Mouse (Mus musculus) hindbrain, embryonic 13.5 days (tissue): ENCODE measurements at regions not wholly inside any gene's neighbourhood (a gene's known extent, or its start where the extent isn't known, plus 50 kb on each side); places are given as distances from the start of the nearest gene placed in this dataset.

Source experiments
- ATAC-seq: fragments of 200-750 bp; cut with Nextera tagmentation; 2 replicates; pipeline ENCODE4 v1.8.0; 2017; ENCODE audit warnings: moderate TSS enrichment; ENCODE audit not compliant: low FRiP score
- H3K27ac ChIP-seq: fragments of 300-500 bp; sonication (generic); 2 replicates; pipeline ENCODE4 v1.5.1; 2015; ENCODE audit warnings: inconsistent platforms, mild to moderate bottlenecking, moderate library complexity
- H3K27me3 ChIP-seq: fragments of 300-500 bp; sonication (generic); 2 replicates; pipeline ENCODE4 v1.6.1; 2015; ENCODE audit warnings: mild to moderate bottlenecking, inconsistent platforms
- H3K36me3 ChIP-seq: fragments of 300-500 bp; sonication (generic); 2 replicates; pipeline ENCODE4 v1.6.1; 2015; ENCODE audit warnings: mild to moderate bottlenecking, inconsistent platforms
- H3K4me1 ChIP-seq: fragments of 300-500 bp; sonication (generic); replicated peaks from 2 replicates; pipeline ENCODE4 v1.6.1; 2015; ENCODE audit warnings: inconsistent platforms
- H3K4me2 ChIP-seq: fragments of 300-500 bp; sonication (generic); 2 replicates; pipeline ENCODE4 v1.6.1; 2015; ENCODE audit warnings: inconsistent platforms, mild to moderate bottlenecking, moderate library complexity
- H3K4me3 ChIP-seq: fragments of 300-500 bp; sonication (generic); 2 replicates; pipeline ENCODE4 v1.5.1; 2015; ENCODE audit warnings: mild to moderate bottlenecking, inconsistent platforms
- H3K9ac ChIP-seq: fragments of 300-500 bp; sonication (generic); 2 replicates; pipeline ENCODE4 v1.6.1; 2015; ENCODE audit warnings: mild to moderate bottlenecking, inconsistent platforms
- H3K9me3 ChIP-seq: fragments of 300-500 bp; sonication (generic); 2 replicates; pipeline ENCODE4 v1.6.1; 2016; ENCODE audit warnings: inconsistent platforms
- WGBS: fragments of 180-500 bp; shearing (Covaris S2); methylation state at CpG from one replicate; pipeline ENCODE4 v1.1.7; 2015; 5-methylcytosine and 5-hydroxymethylcytosine counted together
- microRNA counts: library from miRNA; unstranded; fragments of <30 nt; microRNA quantifications from one replicate; lab custom pipeline; 2016
- microRNA-seq: library from miRNA; unstranded; fragments of <30 nt; microRNA quantifications from one replicate; pipeline ENCODE4, GENCODE M21; 2016

DNA sequence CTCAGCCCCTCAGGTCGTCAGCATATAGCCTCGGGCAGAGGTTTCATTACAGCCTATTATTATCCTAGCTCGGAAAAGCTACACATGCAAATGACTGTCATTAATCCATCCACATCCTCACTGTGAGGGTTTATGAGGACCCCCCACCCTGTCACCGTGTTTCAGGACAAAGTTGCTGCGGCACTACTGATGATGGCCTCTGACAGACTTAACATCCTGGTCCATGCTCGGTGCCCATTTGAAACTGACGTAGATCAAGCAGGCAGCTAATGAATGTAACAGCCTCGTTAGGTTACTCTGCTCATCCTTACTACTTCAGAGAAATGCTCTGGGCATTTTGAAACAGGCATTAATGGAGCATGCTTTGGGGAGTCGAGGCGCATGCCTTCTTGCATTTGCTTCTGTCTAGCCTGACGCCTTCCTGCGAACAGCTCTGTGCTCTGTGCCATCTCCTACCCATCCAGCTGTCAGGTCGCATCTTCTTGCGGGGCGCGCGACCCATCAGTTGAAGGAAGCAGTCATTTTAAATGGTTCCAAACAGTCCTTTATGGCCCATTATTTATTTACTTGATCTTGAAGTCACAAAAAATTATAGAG is 82.3 kb upstream of the Nr5a2 start:
- no peaks in the 10 kb centered on the region for H3K36me3 ChIP-seq
- no peaks in the 10 kb centered on the region for H3K9me3 ChIP-seq
- no peaks in the 10 kb centered on the region for H3K27me3 ChIP-seq
- H3K27ac ChIP-seq, result no peak overlapping the region
- no peak overlapping the region for H3K4me2 ChIP-seq
- H3K9ac ChIP-seq, result no peak overlapping the region
- no peak overlapping the region for H3K4me3 ChIP-seq
- 76% methylated on average over 17 of the region's 17 CpGs for WGBS
- ATAC-seq, result no peak
- no peaks in the 10 kb centered on the region for H3K4me1 ChIP-seq

DNA sequence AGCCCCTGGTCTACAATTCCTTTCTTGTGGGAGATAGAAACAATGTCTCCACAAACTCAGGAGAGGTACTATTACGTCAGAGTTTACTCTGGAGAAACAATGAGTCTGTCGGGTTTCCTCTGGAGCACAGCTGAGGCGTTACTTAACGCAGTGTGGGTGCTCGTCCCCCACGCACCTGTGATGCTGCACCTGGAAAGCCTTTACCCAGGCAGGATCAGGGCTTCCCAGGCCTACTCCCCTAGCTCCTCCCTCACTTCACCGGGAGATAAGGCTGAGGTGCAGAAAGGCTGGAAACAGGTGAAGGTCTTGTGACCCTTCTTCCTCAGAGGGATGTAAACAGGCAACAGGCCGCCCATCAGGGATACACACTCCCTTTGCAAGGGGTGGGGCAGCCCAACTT is 80.7 kb upstream of the Nr5a2 start:
- Histone ChIP-seq H3K27ac (no peak overlapping the region), H3K9ac (no peak overlapping the region), H3K4me3 (no peak overlapping the region), H3K9me3 (no peaks in the 10 kb centered on the region), H3K4me2 (no peak overlapping the region), H3K27me3 (no peaks in the 10 kb centered on the region), H3K4me1 (no peaks in the 10 kb centered on the region), H3K36me3 (no peaks in the 10 kb centered on the region)
- no peak for ATAC-seq
- WGBS, result 71% methylated on average over 8 of the region's 8 CpGs

DNA sequence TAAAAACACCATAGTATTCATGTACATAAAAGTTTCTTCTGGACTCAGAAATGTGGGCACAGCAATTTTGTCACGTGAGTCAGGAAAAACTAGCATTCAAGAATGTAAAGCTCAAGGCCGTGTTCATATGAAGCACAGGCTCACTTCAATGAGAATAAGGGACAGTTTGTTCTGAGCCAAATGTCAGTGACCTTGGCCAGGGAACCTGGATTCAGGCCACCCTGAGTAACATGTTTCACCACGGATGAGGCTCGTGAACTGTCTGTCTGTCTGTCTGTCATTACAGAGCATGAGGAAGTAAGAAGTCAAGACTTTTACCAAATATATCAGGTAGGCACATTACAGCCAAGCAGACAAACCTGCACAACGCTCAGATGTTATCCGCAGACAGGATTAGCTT is 74.3 kb upstream of the Nr5a2 start:
- WGBS, result 90% methylated on average over 6 of the region's 6 CpGs
- no peak for ATAC-seq
- no peak overlapping the region for H3K9ac ChIP-seq

DNA sequence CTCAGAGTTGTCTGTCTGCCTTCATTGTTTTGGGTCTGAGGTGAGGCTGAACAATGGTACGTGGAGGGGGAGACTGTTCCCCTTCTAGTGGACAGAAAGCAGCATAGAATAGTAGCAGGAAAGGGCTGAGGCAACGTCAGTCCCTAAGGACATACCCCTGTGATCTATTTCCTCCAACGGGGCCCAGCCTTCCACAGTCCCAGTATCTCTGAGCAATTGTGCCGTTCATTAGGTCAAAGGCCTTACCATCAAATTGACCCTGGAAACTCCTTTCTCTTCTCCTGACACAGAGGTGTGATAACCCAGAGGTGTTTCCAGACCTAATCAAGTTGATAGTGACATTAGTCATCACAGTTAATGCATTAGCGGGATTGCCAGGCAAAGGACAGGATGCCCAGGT is 73.4 kb upstream of the Nr5a2 start:
- no peaks in the 10 kb centered on the region for H3K36me3 ChIP-seq
- no peak overlapping the region for H3K4me2 ChIP-seq
- no peak for ATAC-seq
- no peak overlapping the region for H3K27ac ChIP-seq
- no peaks in the 10 kb centered on the region; the same call in 1 of the 2 replicates for H3K9me3 ChIP-seq
- H3K4me3 ChIP-seq, result no peak overlapping the region
- H3K4me1 ChIP-seq, result no peaks in the 10 kb centered on the region
- no peak overlapping the region for H3K9ac ChIP-seq
- 80% methylated on average over 5 of the region's 5 CpGs for WGBS
- no peaks in the 10 kb centered on the region for H3K27me3 ChIP-seq

More for the DNA sequence above, 74.3 kb upstream of the Nr5a2 start:
- Histone ChIP-seq H3K9me3 (no peaks in the 10 kb centered on the region; the same call in 1 of the 2 replicates), H3K36me3 (no peaks in the 10 kb centered on the region), H3K27ac (no peak overlapping the region), H3K4me3 (no peak overlapping the region), H3K27me3 (no peaks in the 10 kb centered on the region), H3K4me1 (no peaks in the 10 kb centered on the region), H3K4me2 (no peak overlapping the region)

DNA sequence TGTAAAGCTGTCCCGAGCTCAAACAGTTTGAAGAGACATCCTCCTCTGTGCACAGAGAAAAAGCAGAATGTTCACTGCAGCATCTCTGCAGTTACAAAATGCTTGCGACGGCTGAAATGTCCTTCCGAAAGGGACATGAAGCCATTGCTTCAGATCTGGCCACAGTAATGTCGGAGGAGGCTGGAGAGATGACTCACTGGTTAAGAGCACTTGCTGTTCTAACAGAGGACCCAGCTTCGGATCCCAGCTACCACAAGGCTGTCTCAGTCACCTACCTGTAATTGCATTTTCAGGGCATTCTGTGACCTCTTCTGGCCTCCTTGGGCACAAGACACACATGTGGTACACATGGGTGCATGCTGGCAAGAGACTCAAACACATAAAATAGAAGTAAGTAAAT is 63.5 kb upstream of the Nr5a2 start:
- Histone ChIP-seq H3K36me3 (no peaks in the 10 kb centered on the region), H3K27me3 (no peaks in the 10 kb centered on the region), H3K9me3 (0 out of 2 replicates have a peak, but pooled peaks cover 4% of the 10 kb centered on the region), H3K4me3 (no peak overlapping the region), H3K9ac (no peak overlapping the region), H3K27ac (no peak overlapping the region), H3K4me1 (no peaks in the 10 kb centered on the region), H3K4me2 (no peak overlapping the region)
- WGBS, result 92% methylated on average over 6 of the region's 6 CpGs
- ATAC-seq, result no peak

DNA sequence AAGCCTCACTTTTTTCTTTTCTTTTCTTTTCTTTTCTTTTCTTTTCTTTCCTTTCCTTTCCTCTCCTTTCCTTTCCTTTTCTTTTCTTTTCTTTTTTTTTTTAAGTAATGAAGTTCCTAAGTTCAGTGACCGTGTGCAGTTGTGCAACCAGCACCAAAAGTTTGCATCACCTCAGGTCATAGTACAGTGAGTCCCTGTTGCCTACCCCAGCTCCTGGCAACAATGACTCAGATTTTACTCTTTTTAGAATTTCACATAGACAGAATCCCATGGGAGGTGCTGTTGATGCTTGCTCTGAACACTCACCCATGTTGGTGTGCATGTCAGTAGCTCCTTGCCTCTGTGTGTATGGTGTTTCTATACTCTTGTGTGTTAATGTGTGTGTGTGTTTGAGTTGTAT is 60.3 kb upstream of the Nr5a2 start:
- no peaks in the 10 kb centered on the region for H3K36me3 ChIP-seq
- no peaks in the 10 kb centered on the region for H3K27me3 ChIP-seq
- no peaks in the 10 kb centered on the region for H3K4me1 ChIP-seq
- 94% methylated on average over 1 of the region's 1 CpGs for WGBS
- no peak overlapping the region for H3K4me2 ChIP-seq
- no peak overlapping the region for H3K27ac ChIP-seq
- H3K9ac ChIP-seq, result no peak overlapping the region
- H3K9me3 ChIP-seq, result no peaks in the 10 kb centered on the region
- ATAC-seq, result no peak
- H3K4me3 ChIP-seq, result no peak overlapping the region

DNA sequence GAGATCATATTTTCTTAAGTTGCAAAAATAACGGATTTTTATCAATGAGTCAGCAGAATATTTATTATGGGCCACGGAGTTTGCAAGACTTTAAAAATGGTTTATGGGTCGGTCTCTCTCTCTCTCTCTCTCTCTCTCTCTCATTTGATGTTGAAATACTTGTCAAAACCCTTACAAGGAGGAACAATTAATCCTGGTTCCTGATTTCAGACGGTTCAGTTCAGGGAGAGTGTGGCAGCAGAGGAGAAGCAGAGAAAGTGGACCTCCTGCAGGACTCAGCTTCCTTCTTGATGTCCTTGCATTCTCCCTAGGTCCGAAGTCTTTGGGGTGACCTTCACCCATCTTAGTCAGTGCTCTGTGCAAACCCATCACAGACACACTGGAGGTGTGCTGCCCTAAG is 57.4 kb upstream of the Nr5a2 start:
- ATAC-seq, result no peak
- Histone ChIP-seq H3K9me3 (no peaks in the 10 kb centered on the region), H3K4me3 (no peak overlapping the region), H3K27ac (no peak overlapping the region), H3K27me3 (no peaks in the 10 kb centered on the region), H3K4me2 (no peak overlapping the region), H3K36me3 (no peaks in the 10 kb centered on the region), H3K4me1 (no peaks in the 10 kb centered on the region), H3K9ac (no peak overlapping the region)
- WGBS, result 89% methylated on average over 5 of the region's 5 CpGs

DNA sequence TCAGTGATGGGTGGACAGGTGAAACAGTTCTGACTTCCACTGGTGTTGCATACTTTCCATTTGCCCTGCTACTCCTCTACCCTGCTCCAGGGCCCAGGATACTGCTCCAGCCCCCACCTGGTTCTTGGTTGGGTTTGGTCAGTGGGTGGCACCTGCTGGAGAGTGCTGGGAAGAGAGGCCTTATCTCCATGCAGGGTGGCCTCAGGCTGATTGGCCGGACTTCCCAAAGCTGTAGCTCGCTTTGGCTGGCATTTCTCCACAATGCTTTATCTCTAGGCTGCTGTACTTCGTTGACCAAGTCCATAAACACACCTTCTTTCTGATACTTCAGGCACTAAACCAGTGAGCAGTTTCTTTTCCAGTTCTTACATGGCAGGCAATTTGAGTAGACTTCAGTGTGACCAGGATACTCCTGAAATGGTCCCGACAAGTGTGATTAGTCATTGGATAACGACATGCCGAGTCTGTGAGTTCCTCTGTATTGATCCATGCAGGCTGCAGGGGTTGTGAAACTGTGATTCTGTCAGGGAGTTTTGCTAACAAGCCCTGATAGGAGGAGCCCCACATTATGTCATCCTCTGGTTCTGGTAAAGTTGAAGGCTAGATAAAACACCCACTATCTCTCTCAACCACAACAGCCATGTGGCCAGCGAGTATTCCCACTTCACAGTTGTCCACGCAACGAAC is 50.1 kb upstream of the Nr5a2 start:
- Histone ChIP-seq H3K4me3 (no peak overlapping the region), H3K9ac (no peak overlapping the region), H3K27me3 (no peaks in the 10 kb centered on the region), H3K4me2 (no peak overlapping the region), H3K36me3 (no peaks in the 10 kb centered on the region), H3K27ac (no peak overlapping the region), H3K9me3 (no peaks in the 10 kb centered on the region), H3K4me1 (no peaks in the 10 kb centered on the region)
- no peak for ATAC-seq
- WGBS, result 82% methylated on average over 9 of the region's 9 CpGs

MicroRNAs encoded in the stretch of these regions (microRNA counts, 519-probe panel; counts per million panel counts)
- microRNA mmu-miR-181a (lab: Ali Mortazavi, UCI) (5,931 counts per million, percentile 97 among the panel's probes with 10 or more counts), microRNA mmu-miR-181b+mmu-miR-181d (lab: Ali Mortazavi, UCI) (3,162 counts per million, percentile 37 among the panel's probes with 10 or more counts)

Small RNAs in the stretch of these regions (microRNA-seq; reads per million reads assigned to microRNA genes)
- 5,239 reads per million, percentile 92 among the genes with 10 or more reads in this experiment for gene Mir181a-1
- 27.5 reads per million, percentile 34 among the genes with 10 or more reads in this experiment for gene Mir181b-1
